ENCODE assay signal across 13 mouse cellular contexts in the genomic region with DNA sequence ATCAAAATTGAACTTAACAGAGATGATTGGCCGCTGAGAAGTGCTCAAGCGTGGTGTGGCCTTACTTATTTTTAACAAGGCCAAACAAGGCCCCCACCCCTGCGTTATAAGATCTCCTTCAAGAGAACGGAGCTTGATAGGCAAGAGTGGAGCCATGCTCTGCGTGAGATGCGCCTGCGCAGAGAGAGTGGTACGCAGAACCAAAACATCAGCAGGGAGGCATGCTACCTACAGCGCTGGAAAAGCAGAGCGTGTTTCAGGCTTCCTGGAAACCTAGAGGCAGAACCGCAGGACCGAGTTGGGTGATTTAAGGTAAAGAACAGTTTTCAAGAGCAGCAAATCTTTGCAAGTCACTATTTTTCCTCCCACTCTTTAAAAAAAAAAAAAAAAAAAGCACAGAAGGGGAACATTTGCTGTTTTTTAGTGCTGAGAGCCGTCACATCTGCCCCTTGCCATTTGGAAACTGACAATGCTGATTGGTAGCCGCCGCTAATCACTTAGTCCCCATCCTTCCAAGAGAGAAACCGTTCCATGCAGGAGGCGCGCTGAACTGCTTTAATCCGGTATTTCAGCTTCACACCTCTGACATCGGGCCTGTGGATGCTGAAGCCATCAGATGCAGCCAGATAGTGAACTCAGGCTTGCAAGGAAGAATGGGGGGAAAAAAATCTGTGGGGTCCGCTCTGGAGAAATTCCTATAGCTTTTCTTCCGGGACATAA. TPM values are rescaled to one million over a fixed set of nuclear protein-coding genes. Genes with fewer than 3 reads are reported as not detected.
DNase-seq lines count a peak whose midpoint lies in the region; ATAC-seq and TF ChIP-seq lines count a peak whose summit lies in the region.
"Had no signal": no experiment of that assay in that cellular context is flagged by ENCODE, and none has a peak within 500 bp of the region (broad histone marks: within the 10 kb centered on the region; RNA-seq: fewer than 3 reads in every experiment).

No protein-coding gene starts in this region.

- TF ChIP-seq CTCF in brain, embryonic 14.5 days (IDR thresholded peaks at IDR 0.05; ENCODE audit: borderline replicate concordance, extremely low read depth, insufficient read depth, insufficient read length): no peak

- H3K36me3 ChIP-seq in hindbrain, embryonic 10.5 days: no peaks in the 10 kb centered on the region
- H3K36me3 ChIP-seq in hindbrain, embryonic 11.5 days (ENCODE audit: control insufficient read depth, insufficient read depth, low read length): no peaks in the 10 kb centered on the region
- no peaks in the 10 kb centered on the region for H3K36me3 ChIP-seq in midbrain, embryonic 14.5 days (ENCODE audit: control insufficient read depth, insufficient read depth, low read length)
- H3K36me3 ChIP-seq: embryonic facial prominence, embryonic 10.5 days; liver, embryonic 12.5 days had no signal

- no peak overlapping the region for H3K4me3 ChIP-seq in hindbrain, embryonic 10.5 days
- H3K4me3 ChIP-seq in hindbrain, embryonic 11.5 days (ENCODE audit: low read depth, low read length): no peak overlapping the region
- H3K4me3 ChIP-seq in midbrain, embryonic 14.5 days (replicated peaks; ENCODE audit: low read depth, low read length): no peak overlapping the region
- H3K4me3 ChIP-seq: embryonic facial prominence, embryonic 10.5 days; left cerebral cortex, adult 2 months; liver, embryonic 12.5 days had no signal

- no peak overlapping the region for H3K4me2 ChIP-seq in hindbrain, embryonic 11.5 days (replicated peaks; ENCODE audit: low read depth, low read length)
- peak overlapping the region; percentile 28 for H3K4me2 ChIP-seq in midbrain, embryonic 14.5 days (ENCODE audit: low read length)
- H3K4me2 ChIP-seq: liver, embryonic 12.5 days had no signal

- peak; percentile 10 for DNase-seq in hindbrain, embryonic 10.5 days (ENCODE audit: low spot score)
- DNase-seq in hindbrain, embryonic 11.5 days (ENCODE audit: low spot score): no peak
- DNase-seq in R1 (ENCODE audit: low read depth, low spot score): peak; percentile 47
- DNase-seq in brain, embryonic 14.5 days (ENCODE audit: low read depth): peak; percentile 60
- peak; percentile 67 for DNase-seq in midbrain, embryonic 14.5 days
- DNase-seq in kidney, postnatal 36 days: no peak
- DNase-seq in thymus, adult 18-20 months: no peak
- DNase-seq: adrenal gland, postnatal 14 days; lung, postnatal 10 days had no signal

- no peak for TF ChIP-seq POLR2A in brain, embryonic 14.5 days (IDR thresholded peaks at IDR 0.05; ENCODE audit: borderline replicate concordance, extremely low read depth, insufficient read depth, insufficient read length, poor library complexity, severe bottlenecking)

- peaks cover 6% of the 10 kb centered on the region for H3K4me1 ChIP-seq in hindbrain, embryonic 10.5 days (replicated peaks)
- no peaks in the 10 kb centered on the region for H3K4me1 ChIP-seq in hindbrain, embryonic 11.5 days (replicated peaks; ENCODE audit: control insufficient read depth, insufficient read depth, low read length)
- 0 out of 2 replicates have a peak, but pooled peaks cover 2% of the 10 kb centered on the region for H3K4me1 ChIP-seq in midbrain, embryonic 14.5 days (ENCODE audit: control insufficient read depth, insufficient read depth, low read length)
- H3K4me1 ChIP-seq: liver, embryonic 12.5 days had no signal

- WGBS in hindbrain, embryonic 10.5 days: 30% methylated on average over 22 of the region's 22 CpGs
- 33% methylated on average over 22 of the region's 22 CpGs for WGBS in hindbrain, embryonic 11.5 days
- 31% methylated on average over 22 of the region's 22 CpGs for WGBS in midbrain, embryonic 14.5 days

- no peak overlapping the region for H3K9ac ChIP-seq in hindbrain, embryonic 11.5 days (ENCODE audit: low read depth, low read length)
- no peak overlapping the region for H3K9ac ChIP-seq in midbrain, embryonic 14.5 days (replicated peaks; ENCODE audit: low read length)
- H3K9ac ChIP-seq: liver, embryonic 12.5 days had no signal

- H3K27ac ChIP-seq in hindbrain, embryonic 10.5 days: no peak overlapping the region
- no peak overlapping the region for H3K27ac ChIP-seq in hindbrain, embryonic 11.5 days (ENCODE audit: low read depth, low read length)
- H3K27ac ChIP-seq in midbrain, embryonic 14.5 days (replicated peaks; ENCODE audit: low read depth, low read length): no peak overlapping the region
- H3K27ac ChIP-seq: embryonic facial prominence, embryonic 10.5 days; left cerebral cortex, adult 2 months; liver, embryonic 12.5 days had no signal

- peaks cover 44% of the 10 kb centered on the region for H3K27me3 ChIP-seq in hindbrain, embryonic 10.5 days (ENCODE audit: insufficient read depth, poor library complexity, severe bottlenecking)
- H3K27me3 ChIP-seq in hindbrain, embryonic 11.5 days (ENCODE audit: control insufficient read depth, insufficient read depth, low read length): no peaks in the 10 kb centered on the region
- H3K27me3 ChIP-seq in midbrain, embryonic 14.5 days (ENCODE audit: control insufficient read depth, insufficient read depth, low read length): peaks cover 3% of the 10 kb centered on the region; the same call in 1 of the 2 replicates

- ATAC-seq in hindbrain, embryonic 11.5 days (ENCODE audit: low FRiP score): no peak
- no peak for ATAC-seq in midbrain, embryonic 14.5 days (ENCODE audit: low FRiP score, low TSS enrichment)
- ATAC-seq: liver, embryonic 12.5 days had no signal

- no peaks in the 10 kb centered on the region for H3K9me3 ChIP-seq in hindbrain, embryonic 10.5 days
- no peaks in the 10 kb centered on the region for H3K9me3 ChIP-seq in hindbrain, embryonic 11.5 days (ENCODE audit: control insufficient read depth, low read length)
- H3K9me3 ChIP-seq in midbrain, embryonic 14.5 days (ENCODE audit: control insufficient read depth, low read length): no peaks in the 10 kb centered on the region
- H3K9me3 ChIP-seq: embryonic facial prominence, embryonic 10.5 days; liver, embryonic 12.5 days had no signal

RNA-seq across cellular contexts. Expression of a gene that starts 21.9 kb away (rescaled TPM):
- polyA plus RNA-seq in hindbrain, embryonic 10.5 days (2016; fragmentation: Nextera tagmentation; extraction: Ambion mirVana): not detected in 2 replicates
- not detected in 2 replicates for polyA plus RNA-seq in hindbrain, embryonic 11.5 days (2014; fragmentation: Nextera tagmentation; extraction: Ambion mirVana)
- polyA plus RNA-seq in brain, embryonic 14.5 days (2012; rRNA removed): not detected in 2 replicates
- not detected in 2 replicates for polyA plus RNA-seq in midbrain, embryonic 14.5 days (2014; fragmentation: Nextera tagmentation; extraction: Ambion mirVana)
- polyA plus RNA-seq: embryonic facial prominence, embryonic 10.5 days; kidney, embryonic 14.5 days; liver, embryonic 12.5 days had no signal

Comparison
In these comparisons a context has a peak if more than half of its experiments do, and no peak if none do; other contexts are left out.
1. DNase-seq: peak in hindbrain, embryonic 10.5 days (single experiment), R1 (single experiment), brain, embryonic 14.5 days (single experiment) and midbrain, embryonic 14.5 days (single experiment); none in hindbrain, embryonic 11.5 days (single experiment), kidney, postnatal 36 days (0 of 2) and thymus, adult 18-20 months (0 of 2).